Mouse (Mus musculus): ENCODE data around the gene Heatr4. TPM values are rescaled to one million over a fixed set of nuclear protein-coding genes. Genes with fewer than 3 reads are reported as not detected.
"Not testable (repeated sequence)": the region's sequence is repeated elsewhere in the genome, so short reads cannot be mapped to it uniquely, and the experiment has no call there.

The Heatr4 gene
- polyA plus RNA-seq, 1 experiment, result not detected

GRCm38 (mm10) chr12:84013701-84014100 lies 29.0 kb upstream of the Heatr4 start:
- Histone ChIP-seq H3K36me3 (replicated peaks; ENCODE audit: low read length) (no peaks in the 10 kb centered on the region), H3K4me3 (replicated peaks) (no peak overlapping the region), H3K9me3 (peaks cover 4% of the 10 kb centered on the region), H3K4me1 (peaks cover 7% of the 10 kb centered on the region), H3K27me3 (replicated peaks) (peaks cover 56% of the 10 kb centered on the region)
- TF ChIP-seq FLI1 (IDR thresholded peaks at IDR 0.05; ENCODE audit: low read length) (no peak), GATA1 (IDR thresholded peaks at IDR 0.05; ENCODE audit: borderline replicate concordance, low read length) (no peak)

- peaks cover 58% of the 10 kb centered on the region for H3K27me3 ChIP-seq (replicated peaks)
- peaks cover 7% of the 10 kb centered on the region for H3K4me1 ChIP-seq
- no peaks in the 10 kb centered on the region for H3K36me3 ChIP-seq (replicated peaks; ENCODE audit: low read length)
- TF ChIP-seq GATA1 (IDR thresholded peaks at IDR 0.05; ENCODE audit: borderline replicate concordance, low read length), result no peak
- TF ChIP-seq FLI1 (IDR thresholded peaks at IDR 0.05; ENCODE audit: low read length), result no peak
- H3K9me3 ChIP-seq, result peaks cover 4% of the 10 kb centered on the region
- H3K4me3 ChIP-seq (replicated peaks), result no peak overlapping the region
Measured at GRCm38 (mm10) chr12:84013130-84013529, 28.5 kb upstream of the Heatr4 start.

DNA sequence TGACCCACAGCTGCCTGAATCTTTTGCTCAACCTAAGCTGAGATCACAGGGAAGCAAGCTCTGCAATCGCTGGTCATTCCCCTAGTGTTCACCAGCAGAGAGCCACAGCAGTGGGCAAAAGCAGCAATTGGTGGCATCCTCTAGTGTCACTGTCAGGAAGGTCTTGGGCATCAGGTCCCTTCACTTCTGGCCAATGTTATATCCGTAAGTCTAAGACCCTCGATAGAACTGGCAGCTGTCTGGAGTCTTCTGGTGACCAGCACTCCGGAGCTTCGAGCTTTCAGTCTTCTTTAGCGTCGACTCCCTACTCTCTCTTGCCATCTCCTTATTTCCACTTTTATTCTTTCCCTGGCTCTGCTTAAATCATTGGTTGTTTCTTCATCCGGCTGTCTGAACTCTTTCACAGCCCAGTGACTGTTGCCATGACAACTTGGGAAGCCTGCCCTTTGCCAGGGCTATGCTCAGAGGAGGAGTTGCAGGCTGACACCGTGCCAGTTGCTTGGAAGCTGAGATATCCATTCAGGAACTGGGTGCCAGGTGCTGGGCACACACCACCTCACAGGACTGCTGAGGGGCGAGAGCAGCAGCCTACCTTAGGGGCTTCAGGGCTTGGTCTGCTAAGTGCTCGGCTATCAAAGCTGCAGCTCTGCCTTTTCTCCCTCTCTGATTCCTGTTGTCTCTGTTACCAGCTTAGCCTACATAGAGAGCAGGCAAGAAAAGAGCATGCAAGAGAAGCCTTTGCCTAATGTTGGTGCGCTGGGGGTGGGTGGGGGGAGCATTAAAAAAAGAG lies 26.8 kb upstream of the Heatr4 start:
- Histone ChIP-seq H3K9me3 (peaks cover 4% of the 10 kb centered on the region), H3K4me1 (peaks cover 7% of the 10 kb centered on the region), H3K36me3 (replicated peaks; ENCODE audit: low read length) (no peaks in the 10 kb centered on the region), H3K4me3 (replicated peaks) (no peak overlapping the region), H3K27me3 (replicated peaks) (peaks cover 63% of the 10 kb centered on the region)
- no peak for TF ChIP-seq GATA1 (IDR thresholded peaks at IDR 0.05; ENCODE audit: borderline replicate concordance, low read length)
- TF ChIP-seq FLI1 (IDR thresholded peaks at IDR 0.05; ENCODE audit: low read length), result no peak

DNA sequence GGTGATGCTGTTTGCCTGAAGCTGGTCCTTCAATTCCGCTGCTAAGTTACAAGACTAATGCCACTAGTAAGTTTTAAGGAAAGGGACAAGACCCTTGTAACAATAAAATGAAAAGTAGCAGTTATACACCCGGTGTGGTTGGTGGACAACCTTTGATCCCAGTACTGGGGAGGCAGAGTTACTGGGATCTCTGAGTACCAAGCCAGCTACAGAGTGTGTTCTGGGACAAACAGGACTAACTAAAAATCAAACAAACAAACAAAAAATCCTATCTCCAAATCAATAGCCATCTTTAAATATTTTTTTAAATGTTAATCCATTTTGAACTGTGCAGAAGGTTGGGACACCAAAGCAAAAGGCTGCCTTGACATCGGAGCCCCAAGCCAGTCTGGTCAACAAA lies 25.5 kb upstream of the Heatr4 start:
- H3K27me3 ChIP-seq (replicated peaks), result peaks cover 61% of the 10 kb centered on the region
- H3K4me3 ChIP-seq (replicated peaks), result no peak overlapping the region
- TF ChIP-seq GATA1 (IDR thresholded peaks at IDR 0.05; ENCODE audit: borderline replicate concordance, low read length), result no peak
- no peak for TF ChIP-seq FLI1 (IDR thresholded peaks at IDR 0.05; ENCODE audit: low read length)

GRCm38 (mm10) chr12:84009171-84009965 lies 24.7 kb upstream of the Heatr4 start, which contains the start of gene Acot1:
Gene Acot1 (plus strand): TSS chr12:84009490.
- H3K36me3 ChIP-seq (replicated peaks; ENCODE audit: low read length); H3K4me1 ChIP-seq; H3K9me3 ChIP-seq: not testable (repeated sequence)
- Histone ChIP-seq H3K4me3 (replicated peaks) (peak within 1 kb of the TSS; percentile 88), H3K27me3 (replicated peaks) (peaks cover 58% of the 10 kb centered on the region)

More for the DNA sequence above, 25.5 kb upstream of the Heatr4 start:
- H3K36me3 ChIP-seq (replicated peaks; ENCODE audit: low read length), result no peaks in the 10 kb centered on the region
- no peaks in the 10 kb centered on the region; the same call in 1 of the 2 replicates for H3K9me3 ChIP-seq
- peaks cover 7% of the 10 kb centered on the region for H3K4me1 ChIP-seq

DNA sequence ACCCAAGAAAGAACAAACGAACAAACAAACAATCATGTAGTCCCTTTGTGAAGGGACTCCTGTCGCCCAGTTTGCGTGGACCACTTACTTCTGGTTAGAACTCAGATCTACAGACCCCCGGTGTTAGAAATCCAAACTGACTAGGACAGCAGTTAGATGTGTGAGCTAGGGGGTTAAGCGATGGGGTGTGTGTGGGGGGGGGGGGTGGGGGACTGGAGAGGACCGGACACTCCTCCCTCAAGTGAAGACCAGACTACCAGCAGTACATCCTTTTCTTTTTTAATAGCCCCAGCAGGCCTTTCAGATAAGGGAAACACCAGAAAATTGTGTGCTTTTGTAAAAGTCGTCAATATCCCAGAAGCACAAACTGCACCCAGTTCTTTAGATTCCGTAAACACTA lies 24.1 kb upstream of the Heatr4 start:
- Histone ChIP-seq H3K4me1 (peaks cover 7% of the 10 kb centered on the region), H3K27me3 (replicated peaks) (peaks cover 55% of the 10 kb centered on the region), H3K4me3 (replicated peaks) (no peak overlapping the region), H3K9me3 (no peaks in the 10 kb centered on the region; the same call in 1 of the 2 replicates), H3K36me3 (replicated peaks; ENCODE audit: low read length) (no peaks in the 10 kb centered on the region)
- no peak for TF ChIP-seq GATA1 (IDR thresholded peaks at IDR 0.05; ENCODE audit: borderline replicate concordance, low read length)
- no peak for TF ChIP-seq FLI1 (IDR thresholded peaks at IDR 0.05; ENCODE audit: low read length)

- no peak overlapping the region for H3K4me3 ChIP-seq (replicated peaks)
- peaks cover 54% of the 10 kb centered on the region for H3K27me3 ChIP-seq (replicated peaks)
Measured at GRCm38 (mm10) chr12:84008251-84008650, 23.6 kb upstream of the Heatr4 start.

GRCm38 (mm10) chr12:84003866-84004265 lies 19.2 kb upstream of the Heatr4 start:
- no peaks in the 10 kb centered on the region for H3K4me1 ChIP-seq
- peaks cover 19% of the 10 kb centered on the region for H3K27me3 ChIP-seq (replicated peaks)
- no peak overlapping the region for H3K4me3 ChIP-seq (replicated peaks)
- no peaks in the 10 kb centered on the region for H3K36me3 ChIP-seq (replicated peaks; ENCODE audit: low read length)
- peaks cover 15% of the 10 kb centered on the region for H3K9me3 ChIP-seq
- TF ChIP-seq GATA1 (IDR thresholded peaks at IDR 0.05; ENCODE audit: borderline replicate concordance, low read length), result no peak
- no peak for TF ChIP-seq FLI1 (IDR thresholded peaks at IDR 0.05; ENCODE audit: low read length)

More at GRCm38 (mm10) chr12:84008251-84008650, 23.6 kb upstream of the Heatr4 start:
- TF ChIP-seq FLI1 (IDR thresholded peaks at IDR 0.05; ENCODE audit: low read length) (no peak), GATA1 (IDR thresholded peaks at IDR 0.05; ENCODE audit: borderline replicate concordance, low read length) (no peak)
- H3K36me3 ChIP-seq (replicated peaks; ENCODE audit: low read length), result no peaks in the 10 kb centered on the region
- H3K9me3 ChIP-seq, result no peaks in the 10 kb centered on the region; the same call in 1 of the 2 replicates
- H3K4me1 ChIP-seq, result peaks cover 7% of the 10 kb centered on the region

DNA sequence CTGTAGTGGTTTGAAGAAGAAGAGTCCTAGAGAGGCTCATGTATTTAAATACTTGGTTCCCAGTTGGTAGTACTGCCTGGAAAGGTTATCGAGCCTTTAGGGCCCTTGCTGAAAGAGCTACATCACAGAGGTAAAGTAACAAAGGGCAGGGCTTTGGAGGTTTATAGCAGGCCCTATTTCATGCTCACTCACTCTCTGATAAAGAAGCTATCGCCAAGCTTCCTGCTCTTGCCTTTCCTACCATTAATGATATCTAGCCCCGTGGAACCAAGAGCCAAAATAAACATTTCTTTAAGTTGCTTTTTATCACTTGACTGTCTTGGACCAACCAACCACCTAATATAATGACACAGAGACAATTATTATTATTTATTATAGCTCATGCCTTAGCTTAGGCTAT lies 15.8 kb upstream of the Heatr4 start:
- peaks cover 24% of the 10 kb centered on the region for H3K9me3 ChIP-seq
- peaks cover 10% of the 10 kb centered on the region for H3K27me3 ChIP-seq (replicated peaks)
- TF ChIP-seq GATA1 (IDR thresholded peaks at IDR 0.05; ENCODE audit: borderline replicate concordance, low read length) (no peak), FLI1 (IDR thresholded peaks at IDR 0.05; ENCODE audit: low read length) (no peak)
- H3K4me3 ChIP-seq (replicated peaks), result no peak overlapping the region
- H3K36me3 ChIP-seq (replicated peaks; ENCODE audit: low read length), result no peaks in the 10 kb centered on the region
- no peaks in the 10 kb centered on the region for H3K4me1 ChIP-seq

DNA sequence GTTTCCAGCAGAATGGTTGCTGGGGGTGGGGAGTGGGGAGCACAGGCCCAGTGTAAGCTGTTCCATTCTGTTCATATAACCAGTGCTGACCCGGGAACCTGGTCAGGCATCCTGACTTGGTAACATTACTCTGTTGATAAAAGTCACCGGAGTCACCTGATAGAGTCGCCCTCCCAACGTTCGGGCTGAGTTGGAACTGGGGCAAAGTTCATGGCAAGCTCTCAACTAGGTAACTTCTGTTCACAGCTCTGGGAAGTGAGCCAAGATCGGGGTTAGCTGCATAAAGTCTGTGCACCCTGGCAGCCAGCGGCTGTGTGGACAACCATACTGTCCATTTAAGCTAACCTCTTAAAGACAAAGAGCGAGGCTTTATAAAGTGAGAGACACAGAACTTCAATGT lies 14.6 kb upstream of the Heatr4 start:
- peaks cover 29% of the 10 kb centered on the region for H3K9me3 ChIP-seq
- not testable (repeated sequence) for H3K36me3 ChIP-seq (replicated peaks; ENCODE audit: low read length); H3K4me1 ChIP-seq; H3K4me3 ChIP-seq (replicated peaks); H3K27me3 ChIP-seq (replicated peaks)

Data from megakaryocyte, embryonic 14.5 days (primary cell).